Mouse (Mus musculus): ENCODE data around the gene Gpr132.

The Gpr132 gene

GRCm38 (mm10) chr12:112868178-112869087, at the start of gene Gpr132:
TSS of gene Gpr132 (minus strand) at chr12:112868228.
- DNase-seq (ENCODE audit: low read depth, low spot score): peak; percentile 71

- no peak for DNase-seq (ENCODE audit: low read depth, low spot score)
These were observed 49.5 kb upstream of the Gpr132 start for GRCm38 (mm10) chr12:112917486-112917885.

GRCm38 (mm10) chr12:112916698-112917400, 48.8 kb upstream of the Gpr132 start:
- DNase-seq (ENCODE audit: low read depth, low spot score): no peak

DNA sequence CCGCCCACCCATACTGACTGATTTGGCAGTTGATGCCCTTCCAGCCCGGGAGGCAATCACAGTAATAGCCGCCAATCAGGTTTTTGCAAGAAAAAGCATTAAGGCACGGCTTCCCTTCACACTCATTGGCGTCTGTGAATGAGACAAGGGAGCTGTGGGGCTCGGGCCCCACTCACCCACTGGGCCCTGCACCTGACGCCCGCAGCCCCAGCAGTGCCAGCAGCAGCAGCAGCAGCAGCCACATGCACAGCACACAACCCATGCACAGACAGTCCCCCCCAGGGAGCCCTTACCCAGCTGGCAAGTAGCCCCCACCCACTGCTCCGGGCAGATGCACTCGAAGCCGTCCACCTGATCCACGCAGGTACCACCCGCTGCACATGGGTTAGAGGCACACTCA, 47.6 kb upstream of the Gpr132 start:
- no peak for DNase-seq (ENCODE audit: low read depth, low spot score)

- DNase-seq (ENCODE audit: low read depth, low spot score): no peak
These were observed 46.5 kb upstream of the Gpr132 start for GRCm38 (mm10) chr12:112914527-112914926.

GRCm38 (mm10) chr12:112912951-112913745, 45.1 kb upstream of the Gpr132 start:
- DNase-seq (ENCODE audit: low read depth, low spot score): no peak

DNA sequence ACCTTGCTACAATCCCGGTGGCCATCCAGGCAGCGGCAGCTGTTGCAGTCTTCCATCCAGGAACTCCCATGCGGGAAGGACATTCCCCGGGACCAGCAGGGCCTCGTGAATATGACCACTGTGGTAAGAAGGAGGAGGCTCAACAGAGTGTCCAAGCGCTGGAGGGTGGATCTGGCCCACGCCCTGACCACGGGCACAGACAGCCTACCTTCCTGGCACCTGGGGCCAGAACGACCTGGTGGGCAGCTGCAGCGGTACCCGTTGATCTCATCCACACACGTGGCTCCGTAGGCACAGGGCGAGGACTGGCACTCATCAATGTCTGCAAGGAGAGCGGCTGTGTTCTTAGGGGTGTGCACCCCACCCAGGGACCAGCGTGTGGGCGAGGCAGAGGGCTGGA, 43.7 kb upstream of the Gpr132 start:
- no peak for DNase-seq (ENCODE audit: low read depth, low spot score)

DNA sequence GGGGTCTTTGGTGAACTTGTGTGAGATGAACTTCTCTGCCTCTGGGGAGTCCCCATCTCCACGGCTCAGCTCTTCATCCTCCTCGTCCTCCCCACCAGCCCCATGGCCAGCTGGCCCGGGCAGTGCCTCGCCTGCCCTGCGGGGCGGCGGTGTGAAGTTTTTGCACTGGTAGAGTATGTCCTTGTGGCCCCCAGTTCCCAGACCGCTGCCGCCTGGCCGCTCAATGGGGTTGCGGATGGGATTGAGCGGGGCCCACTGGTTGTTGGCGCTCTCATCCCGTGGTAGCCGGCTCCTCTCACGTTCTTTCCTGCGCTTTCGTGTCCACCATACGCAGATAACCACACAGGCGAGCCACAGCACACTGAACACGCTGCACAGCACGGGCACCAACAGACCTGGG, 41.0 kb upstream of the Gpr132 start:
- DNase-seq (ENCODE audit: low read depth, low spot score): no peak

DNA sequence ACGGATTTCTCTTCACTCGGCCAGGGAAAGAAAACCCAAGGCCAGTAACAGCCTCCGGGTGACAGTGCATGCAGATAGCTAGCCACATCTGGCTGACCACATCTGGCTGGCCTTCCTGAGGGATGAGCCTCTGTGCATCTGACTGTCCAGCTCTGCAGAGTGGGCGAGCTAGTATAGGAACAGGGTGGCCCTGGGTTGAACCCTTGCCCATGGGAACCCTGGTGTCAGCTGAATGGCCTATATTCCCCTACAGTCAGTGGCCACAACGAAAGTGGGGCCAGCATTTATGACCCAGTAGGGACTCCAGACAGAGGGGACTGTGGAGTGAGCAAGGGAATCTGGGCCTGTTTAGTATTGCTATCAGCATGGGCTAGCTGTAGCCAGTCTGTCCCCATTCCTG, 37.0 kb upstream of the Gpr132 start:
- no peak for DNase-seq (ENCODE audit: low read depth, low spot score)

DNA sequence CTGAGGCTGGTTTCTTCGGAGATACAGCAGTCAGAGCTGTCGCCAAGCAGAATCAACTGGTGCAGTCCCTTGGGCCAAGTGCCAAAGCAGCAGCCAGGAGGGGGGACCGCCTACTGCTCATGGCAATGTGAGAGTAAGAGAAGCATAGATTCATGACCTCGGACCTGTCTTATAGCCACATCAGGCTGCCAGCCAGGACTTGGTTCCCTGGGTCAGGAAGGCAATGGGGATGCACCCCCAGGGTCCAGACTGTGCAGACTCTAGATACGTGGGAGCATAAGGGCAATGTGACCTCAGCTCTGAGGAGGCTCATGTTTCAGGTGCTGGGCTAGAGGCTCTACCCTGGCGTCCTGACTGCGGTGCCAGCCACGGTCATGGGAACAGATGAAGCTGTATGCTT, 35.9 kb upstream of the Gpr132 start:
- DNase-seq (ENCODE audit: low read depth, low spot score): no peak

- DNase-seq (ENCODE audit: low read depth, low spot score): no peak
These were observed 32.6 kb upstream of the Gpr132 start for GRCm38 (mm10) chr12:112900641-112901040.

- DNase-seq (ENCODE audit: low read depth, low spot score): no peak
These were observed 30.9 kb upstream of the Gpr132 start for GRCm38 (mm10) chr12:112898960-112899359.

DNA sequence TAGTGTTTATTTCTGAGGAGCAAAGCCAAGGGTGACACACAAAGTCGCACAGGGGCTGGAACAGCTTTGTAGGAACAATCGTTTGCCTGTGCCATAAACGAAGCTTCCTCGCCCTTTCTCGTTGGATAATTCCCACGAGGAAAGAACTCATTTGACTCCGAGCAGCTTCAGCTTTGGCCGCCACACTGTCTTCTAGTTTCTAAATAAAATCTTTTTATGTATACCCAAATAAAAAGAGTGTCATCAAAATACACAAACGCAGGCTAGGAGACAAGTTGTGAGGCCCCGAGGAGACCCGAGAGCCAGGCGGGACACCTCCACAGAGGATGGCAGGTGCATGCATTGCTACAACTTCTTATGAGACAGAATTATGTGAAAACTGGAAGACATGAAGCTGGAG, 30.3 kb upstream of the Gpr132 start:
- DNase-seq (ENCODE audit: low read depth, low spot score): no peak

DNA sequence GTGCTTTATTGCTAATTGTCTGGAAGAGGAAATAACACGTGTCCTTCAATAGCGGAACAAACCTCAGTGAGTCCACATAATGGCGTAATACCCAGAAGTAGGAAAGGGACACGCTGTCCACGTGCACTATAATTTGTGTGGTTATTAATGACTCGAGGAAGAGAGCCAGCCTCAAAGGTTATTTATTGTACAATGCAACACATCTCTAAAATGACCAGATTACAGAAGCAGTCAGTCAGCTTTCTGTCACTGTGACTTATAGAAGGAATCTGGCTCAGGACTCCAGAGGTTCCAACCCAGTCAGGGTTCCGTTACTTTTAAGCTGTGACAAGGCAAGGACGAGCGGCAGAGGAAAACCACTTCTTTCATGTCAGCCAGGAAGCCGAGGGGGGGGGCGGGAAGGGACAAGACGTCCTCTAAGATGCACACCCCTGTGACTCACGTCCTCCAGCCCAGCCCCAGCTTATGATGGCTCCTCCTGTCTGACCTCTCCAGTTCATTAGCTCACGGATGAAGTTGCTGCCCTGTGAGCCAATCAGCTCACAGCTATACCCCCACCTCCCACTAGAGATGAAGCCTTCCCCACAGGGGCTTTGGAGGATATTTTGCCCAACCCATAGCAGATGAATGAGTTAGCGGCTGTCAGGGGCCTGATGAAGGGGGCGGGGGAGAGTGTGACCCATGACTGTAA, 29.6 kb upstream of the Gpr132 start:
- peak; percentile 35 for DNase-seq (ENCODE audit: low read depth, low spot score)

DNA sequence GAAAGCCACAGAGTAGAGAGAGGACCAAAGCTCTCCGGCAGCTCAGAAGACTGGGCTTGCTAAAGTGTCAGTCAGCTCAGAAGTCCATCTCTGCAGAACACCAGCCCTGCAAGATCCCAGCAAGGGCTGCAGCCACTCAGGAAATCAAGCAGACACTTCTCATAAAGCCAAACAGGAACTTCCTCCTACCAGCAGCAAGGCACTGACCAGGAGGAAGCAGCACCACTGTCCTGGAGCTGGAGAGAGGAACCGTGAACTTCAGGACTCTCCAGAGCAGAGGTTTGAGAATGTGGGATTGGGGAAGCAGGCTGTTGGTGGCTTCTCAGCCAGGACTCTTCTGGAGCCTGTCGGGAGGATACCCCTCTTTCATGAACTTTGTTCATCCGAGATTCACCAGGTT, 26.9 kb upstream of the Gpr132 start:
- DNase-seq (ENCODE audit: low read depth, low spot score): no peak

- DNase-seq (ENCODE audit: low read depth, low spot score): no peak
These were observed 26.4 kb upstream of the Gpr132 start for GRCm38 (mm10) chr12:112894303-112894884.

DNA sequence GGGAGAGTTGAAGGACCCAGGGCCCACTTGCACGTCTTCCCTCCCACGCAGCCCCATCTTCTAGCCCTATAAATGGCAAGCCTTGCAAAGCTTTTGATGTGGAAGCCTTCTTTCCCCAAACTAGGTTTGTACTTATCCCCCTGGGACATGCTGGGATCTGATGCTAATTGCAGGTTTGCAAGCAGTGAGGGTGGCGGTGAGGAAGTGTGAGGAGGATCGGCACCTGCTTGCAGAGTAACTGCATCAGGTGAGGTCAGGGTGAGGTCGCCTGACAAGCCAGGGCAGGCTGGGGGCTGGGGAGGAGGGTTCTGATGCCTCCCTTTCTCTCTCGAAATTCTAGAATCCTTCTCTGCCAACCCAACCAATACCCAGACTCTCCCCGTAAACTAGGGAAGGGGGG, 17.4 kb upstream of the Gpr132 start:
- no peak for DNase-seq (ENCODE audit: low read depth, low spot score)

- no peak for DNase-seq (ENCODE audit: low read depth, low spot score)
These were observed 13.3 kb upstream of the Gpr132 start for GRCm38 (mm10) chr12:112881301-112881815.

GRCm38 (mm10) chr12:112880661-112881060, 12.6 kb upstream of the Gpr132 start:
- no peak for DNase-seq (ENCODE audit: low read depth, low spot score)

DNA sequence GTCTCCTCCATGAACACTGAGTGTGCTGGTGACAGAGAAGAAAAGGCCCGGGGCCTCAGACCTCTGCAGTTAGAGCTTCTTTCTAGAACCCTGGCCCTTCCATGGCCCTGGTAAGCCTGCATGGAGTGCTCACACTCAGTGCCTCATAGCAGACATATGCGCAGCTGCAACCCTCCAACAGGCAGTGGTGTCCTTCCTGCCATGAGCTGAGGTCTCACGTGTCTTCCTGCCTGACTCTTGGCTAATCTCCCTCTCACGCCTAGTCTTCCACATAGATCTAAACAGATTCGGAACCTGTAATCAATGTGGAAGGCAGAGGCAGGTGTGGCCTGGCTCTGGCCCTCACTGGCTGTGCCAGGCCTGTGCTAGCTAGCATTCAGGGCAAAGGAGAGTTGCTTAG, 11.7 kb upstream of the Gpr132 start:
- no peak for DNase-seq (ENCODE audit: low read depth, low spot score)

DNA sequence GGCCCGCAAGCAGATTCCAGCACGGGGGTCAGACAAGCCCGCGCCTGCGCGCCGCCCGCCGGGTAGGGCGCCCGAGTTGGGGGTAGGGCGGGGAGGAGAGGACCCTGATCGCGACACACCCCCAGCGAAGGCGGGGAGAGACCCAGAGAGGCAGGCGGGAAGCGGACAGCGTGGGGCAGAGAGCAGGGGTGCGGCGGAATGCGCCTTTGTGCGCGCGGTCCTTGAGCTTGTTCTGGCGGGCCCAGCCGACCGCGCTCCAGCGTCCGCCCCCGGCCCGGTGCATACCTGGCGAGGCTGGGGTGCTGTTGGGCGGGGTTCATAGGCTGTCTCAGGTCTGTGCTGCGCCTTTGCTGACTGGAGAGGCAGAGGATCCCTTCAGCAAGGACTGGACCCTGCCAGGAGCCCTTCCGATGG, 9.6 kb upstream of the Gpr132 start:
- peak; percentile 54 for DNase-seq (ENCODE audit: low read depth, low spot score)
